Mouse (Mus musculus) lung, postnatal 0 days (tissue): ENCODE measurements at regions not wholly inside any gene's neighbourhood (a gene's known extent, or its start where the extent isn't known, plus 50 kb on each side); places are given as distances from the start of the nearest gene placed in this dataset.
"Not testable (repeated sequence)": the region's sequence is repeated elsewhere in the genome, so short reads cannot be mapped to it uniquely, and the experiment has no call there.

Source experiments
- ATAC-seq: fragments of 200-750 bp; cut with Nextera tagmentation; 2 replicates; pipeline ENCODE4 v1.8.0; 2017; ENCODE audit warnings: moderate library complexity
- DNase-seq: peaks from one replicate; pipeline ENCODE4 v3.0.0-alpha.2; 2016; ENCODE audit warnings: low spot score
- H3K27ac ChIP-seq: fragments of 300-500 bp; sonication (generic); 2 replicates; pipeline ENCODE4 v1.5.1; 2014; ENCODE audit warnings: antibody characterized with exemption, mild to moderate bottlenecking, low read length, mixed read lengths
- H3K27me3 ChIP-seq: fragments of 300-500 bp; sonication (generic); replicated peaks from 2 replicates; pipeline ENCODE4 v1.6.1; 2014; ENCODE audit warnings: low read length, mixed read lengths; ENCODE audit not compliant: insufficient read depth
- H3K36me3 ChIP-seq: fragments of 300-500 bp; sonication (generic); 2 replicates; pipeline ENCODE4 v1.6.1; 2014; ENCODE audit warnings: low read length, mixed read lengths; ENCODE audit not compliant: insufficient read depth
- H3K4me1 ChIP-seq: fragments of 300-500 bp; sonication (generic); 2 replicates; pipeline ENCODE4 v1.6.1; 2014; ENCODE audit warnings: antibody characterized with exemption, low read depth, low read length, mixed read lengths; ENCODE audit not compliant: insufficient read depth
- H3K4me2 ChIP-seq: fragments of 300-500 bp; sonication (generic); replicated peaks from 2 replicates; pipeline ENCODE4 v1.6.1; 2014; ENCODE audit warnings: low read depth, mild to moderate bottlenecking, low read length, moderate library complexity, mixed read lengths
- H3K4me3 ChIP-seq: fragments of 300-500 bp; sonication (generic); 2 replicates; pipeline ENCODE4 v1.5.1; 2014; ENCODE audit warnings: low read depth, low read length
- H3K9ac ChIP-seq: fragments of 300-500 bp; sonication (generic); replicated peaks from 2 replicates; pipeline ENCODE4 v1.6.1; 2014; ENCODE audit warnings: low read depth, mild to moderate bottlenecking
- H3K9me3 ChIP-seq: fragments of 300-500 bp; sonication (generic); 2 replicates; pipeline ENCODE4 v1.6.1; 2016; ENCODE audit warnings: low read length, mixed read lengths
- CTCF ChIP-seq: IDR thresholded peaks from 2 replicates; pipeline ENCODE4 v1.5.1; 2016; ENCODE audit warnings: antibody characterized with exemption, mild to moderate bottlenecking
- EP300 ChIP-seq: IDR thresholded peaks from 2 replicates; pipeline ENCODE4 v1.6.1; 2016; ENCODE audit warnings: antibody characterized with exemption, mild to moderate bottlenecking, control low read depth
- WGBS: fragments of 180-500 bp; shearing (Covaris S2); extraction: QIAGEN DNeasy Blood & Tissue Kit; methylation state at CpG from one replicate; pipeline ENCODE4 v1.1.7; 2014; 5-methylcytosine and 5-hydroxymethylcytosine counted together

- Histone ChIP-seq H3K9ac (no peak overlapping the region), H3K27me3 (no peaks in the 10 kb centered on the region), H3K36me3 (no peaks in the 10 kb centered on the region), H3K4me2 (no peak overlapping the region), H3K27ac (no peak overlapping the region), H3K4me1 (no peaks in the 10 kb centered on the region), H3K9me3 (no peaks in the 10 kb centered on the region), H3K4me3 (no peak overlapping the region)
- TF ChIP-seq CTCF (no peak), EP300 (no peak)
- DNase-seq: no peak
- no peak for ATAC-seq
- WGBS: 80% methylated on average over 4 of the region's 4 CpGs
Measured at GRCm38 (mm10) chr8:46355066-46355465, 60.6 kb upstream of the Helt start.

GRCm38 (mm10) chr8:46357961-46358360 lies 63.5 kb upstream of the Helt start:
- H3K36me3 ChIP-seq, H3K27me3 ChIP-seq, H3K9ac ChIP-seq, H3K9me3 ChIP-seq, H3K4me2 ChIP-seq, DNase-seq, H3K4me3 ChIP-seq, ATAC-seq, H3K4me1 ChIP-seq, H3K27ac ChIP-seq: not testable (repeated sequence)
- 90% methylated on average over 9 of the region's 9 CpGs for WGBS

- no peak for DNase-seq
- Histone ChIP-seq H3K36me3 (no peaks in the 10 kb centered on the region), H3K27me3 (no peaks in the 10 kb centered on the region), H3K4me3 (no peak overlapping the region), H3K4me2 (no peak overlapping the region), H3K4me1 (no peaks in the 10 kb centered on the region), H3K9me3 (no peaks in the 10 kb centered on the region), H3K27ac (no peak overlapping the region), H3K9ac (no peak overlapping the region)
- WGBS: 80% methylated on average over 2 of the region's 2 CpGs
- no peak for ATAC-seq
- no peak for TF ChIP-seq CTCF
- no peak for TF ChIP-seq EP300
Measured at GRCm38 (mm10) chr8:46362871-46363306, 68.4 kb upstream of the Helt start.

- no peaks in the 10 kb centered on the region for H3K4me1 ChIP-seq
Measured at GRCm38 (mm10) chr8:46365711-46366110, 71.2 kb upstream of the Helt start.

GRCm38 (mm10) chr8:46367125-46367524 lies 72.7 kb upstream of the Helt start:
- TF ChIP-seq CTCF: no peak
- no peak for TF ChIP-seq EP300

More at GRCm38 (mm10) chr8:46365711-46366110, 71.2 kb upstream of the Helt start:
- Histone ChIP-seq H3K36me3 (no peaks in the 10 kb centered on the region), H3K9ac (no peak overlapping the region), H3K27ac (no peak overlapping the region), H3K4me3 (no peak overlapping the region), H3K9me3 (no peaks in the 10 kb centered on the region), H3K4me2 (no peak overlapping the region), H3K27me3 (no peaks in the 10 kb centered on the region)
- TF ChIP-seq EP300 (no peak), CTCF (no peak)
- WGBS: 60% methylated on average over 5 of the region's 5 CpGs
- no peak for DNase-seq
- ATAC-seq: no peak

GRCm38 (mm10) chr8:46374092-46374491 lies 79.6 kb upstream of the Helt start:
- no peaks in the 10 kb centered on the region for H3K36me3 ChIP-seq
- no peak for ATAC-seq
- H3K4me3 ChIP-seq: no peak overlapping the region
- 45% methylated on average over 4 of the region's 4 CpGs for WGBS
- H3K4me2 ChIP-seq: no peak overlapping the region
- no peaks in the 10 kb centered on the region for H3K9me3 ChIP-seq
- DNase-seq: no peak
- H3K27me3 ChIP-seq: no peaks in the 10 kb centered on the region
- H3K27ac ChIP-seq: no peak overlapping the region
- H3K4me1 ChIP-seq: no peaks in the 10 kb centered on the region
- TF ChIP-seq EP300 (no peak), CTCF (no peak)
- H3K9ac ChIP-seq: no peak overlapping the region

More at GRCm38 (mm10) chr8:46367125-46367524, 72.7 kb upstream of the Helt start:
- WGBS: 91% methylated on average over 3 of the region's 3 CpGs
- Histone ChIP-seq H3K4me1 (no peaks in the 10 kb centered on the region), H3K27me3 (no peaks in the 10 kb centered on the region), H3K27ac (no peak overlapping the region), H3K9ac (no peak overlapping the region), H3K4me3 (no peak overlapping the region), H3K9me3 (no peaks in the 10 kb centered on the region), H3K4me2 (no peak overlapping the region), H3K36me3 (no peaks in the 10 kb centered on the region)
- ATAC-seq: no peak
- DNase-seq: no peak

- no peak for DNase-seq
- Histone ChIP-seq H3K36me3 (no peaks in the 10 kb centered on the region), H3K9ac (no peak overlapping the region), H3K9me3 (no peaks in the 10 kb centered on the region), H3K4me3 (no peak overlapping the region), H3K4me1 (no peaks in the 10 kb centered on the region), H3K27ac (no peak overlapping the region), H3K4me2 (no peak overlapping the region), H3K27me3 (no peaks in the 10 kb centered on the region)
- ATAC-seq: no peak
- TF ChIP-seq EP300 (no peak), CTCF (no peak)
- WGBS: 71% methylated on average over 2 of the region's 2 CpGs
Measured at GRCm38 (mm10) chr8:46375986-46376385, 81.5 kb upstream of the Helt start.
